Mouse (Mus musculus) hindbrain, embryonic 12.5 days (tissue): ENCODE measurements around the gene Cttnbp2nl. TPM values are rescaled to one million over a fixed set of nuclear protein-coding genes. Genes with fewer than 3 reads are reported as not detected.

Source experiments
- ATAC-seq: fragments of 200-750 bp; cut with Nextera tagmentation; 2 replicates; pipeline ENCODE4 v1.8.0; 2017; ENCODE audit warnings: moderate TSS enrichment; ENCODE audit not compliant: low FRiP score
- H3K27ac ChIP-seq: fragments of 300-500 bp; sonication (generic); 2 replicates; pipeline ENCODE4 v1.5.1; 2016; ENCODE audit warnings: mild to moderate bottlenecking
- H3K27me3 ChIP-seq: fragments of 300-500 bp; sonication (generic); 2 replicates; pipeline ENCODE4 v1.6.1; 2016; ENCODE audit warnings: mild to moderate bottlenecking
- H3K36me3 ChIP-seq: fragments of 300-500 bp; sonication (generic); 2 replicates; pipeline ENCODE4 v1.6.1; 2016; ENCODE audit warnings: mild to moderate bottlenecking
- H3K4me1 ChIP-seq: fragments of 300-500 bp; sonication (generic); 2 replicates; pipeline ENCODE4 v1.6.1; 2016
- H3K4me2 ChIP-seq: fragments of 300-500 bp; sonication (generic); replicated peaks from 2 replicates; pipeline ENCODE4 v1.6.1; 2016; ENCODE audit warnings: mild to moderate bottlenecking
- H3K4me3 ChIP-seq: fragments of 300-500 bp; sonication (generic); 2 replicates; pipeline ENCODE4 v1.5.1; 2016; ENCODE audit warnings: mild to moderate bottlenecking
- H3K9ac ChIP-seq: fragments of 300-500 bp; sonication (generic); 2 replicates; pipeline ENCODE4 v1.6.1; 2016; ENCODE audit warnings: mild to moderate bottlenecking, moderate library complexity
- H3K9me3 ChIP-seq: fragments of 300-500 bp; sonication (generic); replicated peaks from 2 replicates; pipeline ENCODE4 v1.6.1; 2016; ENCODE audit warnings: mild to moderate bottlenecking
- WGBS: fragments of 180-500 bp; shearing (Covaris S2); methylation state at CpG from one replicate; pipeline ENCODE4 v1.1.7; 2016; 5-methylcytosine and 5-hydroxymethylcytosine counted together
- polyA plus RNA-seq: library from polyadenylated mRNA; unstranded; fragments of >200 nt; fragmentation: Nextera tagmentation; extraction: Ambion mirVana; gene quantifications from 2 replicates; pipeline ENCODE4 v1.2.1, GENCODE M21; 2016

The Cttnbp2nl gene
- polyA plus RNA-seq, 1 experiment from 2014 or later = 60.3 TPM

DNA sequence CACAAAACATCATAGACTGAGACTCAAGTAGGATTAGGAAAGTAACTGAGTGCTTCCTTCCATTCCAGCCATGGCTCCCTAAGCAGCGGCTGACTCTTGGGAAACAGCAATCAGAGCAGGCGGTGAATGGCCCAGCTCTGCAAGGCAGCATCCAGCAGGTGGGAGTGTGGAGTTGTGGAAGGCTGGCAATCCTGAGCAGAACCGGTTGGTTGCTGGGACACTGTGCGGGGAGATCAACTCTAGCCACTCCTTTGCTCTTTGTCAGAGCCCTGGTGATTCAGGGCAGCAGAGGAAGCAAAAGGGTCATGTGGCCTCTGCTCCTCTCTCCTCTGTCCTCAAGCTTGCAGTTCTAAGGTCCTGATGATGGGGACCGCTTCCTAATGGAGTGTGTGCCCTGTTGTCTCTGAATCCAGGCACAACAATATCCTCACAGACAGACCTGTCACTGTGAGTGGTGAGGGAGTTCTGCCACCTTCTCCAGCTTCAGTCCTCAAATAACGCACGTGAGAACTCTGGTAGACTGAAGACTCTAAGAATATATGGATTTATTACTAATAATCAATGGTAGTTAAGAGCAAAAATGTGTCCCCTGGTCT, 25.4 kb upstream of the Cttnbp2nl start:
- no peaks in the 10 kb centered on the region for H3K36me3 ChIP-seq
- WGBS = 22% methylated on average over 7 of the region's 7 CpGs
- no peaks in the 10 kb centered on the region for H3K4me1 ChIP-seq
- no peak overlapping the region for H3K27ac ChIP-seq
- H3K27me3 ChIP-seq = peaks cover 5% of the 10 kb centered on the region; the same call in 1 of the 2 replicates
- H3K4me2 ChIP-seq = no peak overlapping the region
- no peak overlapping the region for H3K9ac ChIP-seq
- no peak overlapping the region for H3K4me3 ChIP-seq
- peak; percentile 91 for ATAC-seq
- no peaks in the 10 kb centered on the region for H3K9me3 ChIP-seq

DNA sequence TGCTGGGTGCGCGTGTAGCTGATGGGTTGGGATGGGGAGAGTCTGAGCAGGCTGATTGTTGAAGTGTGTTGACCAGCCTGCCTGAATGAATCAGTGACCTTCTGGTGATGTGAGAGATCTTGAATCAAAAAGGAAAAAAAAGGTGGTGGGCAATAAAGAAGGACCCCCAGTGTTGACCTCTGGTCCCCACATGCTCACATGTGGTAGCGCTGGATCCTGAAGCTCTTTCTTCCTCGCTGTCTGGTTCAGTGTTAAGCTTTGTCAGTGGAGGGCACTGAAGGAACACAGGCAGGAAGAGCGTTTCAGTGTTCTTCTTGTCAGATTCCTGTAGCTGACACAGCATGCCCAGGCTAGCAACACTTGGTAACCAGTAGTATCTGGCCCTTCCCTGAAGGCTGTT, 22.9 kb upstream of the Cttnbp2nl start:
- Histone ChIP-seq H3K36me3 (no peaks in the 10 kb centered on the region), H3K4me2 (no peak overlapping the region), H3K4me1 (no peaks in the 10 kb centered on the region), H3K9me3 (no peaks in the 10 kb centered on the region), H3K27me3 (peaks cover 5% of the 10 kb centered on the region; the same call in 1 of the 2 replicates), H3K27ac (no peak overlapping the region), H3K9ac (no peak overlapping the region), H3K4me3 (no peak overlapping the region)
- WGBS = 91% methylated on average over 5 of the region's 5 CpGs
- no peak for ATAC-seq

DNA sequence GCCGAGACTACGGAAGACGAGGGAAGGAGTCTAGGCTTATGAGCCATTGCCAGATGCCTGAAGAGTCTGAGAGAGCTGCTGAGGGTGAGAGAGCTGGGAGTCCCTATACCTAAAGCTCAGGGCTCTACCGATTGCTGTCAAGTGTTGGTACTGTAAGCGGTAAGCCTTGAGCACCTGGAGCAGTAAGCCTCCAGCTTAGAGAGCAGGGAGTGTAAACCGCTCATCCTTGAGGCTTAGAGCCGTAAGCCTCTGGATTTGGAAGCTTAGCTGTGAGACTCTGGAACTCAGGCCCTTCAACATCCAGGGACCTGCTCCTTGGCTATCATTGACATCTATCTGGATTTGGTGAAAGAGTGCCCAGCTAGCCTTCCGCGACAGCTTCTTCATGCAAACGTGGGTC, 19.6 kb upstream of the Cttnbp2nl start:
- H3K4me1 ChIP-seq = no peaks in the 10 kb centered on the region
- H3K4me3 ChIP-seq = no peak overlapping the region
- H3K27ac ChIP-seq = no peak overlapping the region
- H3K27me3 ChIP-seq = 0 out of 2 replicates have a peak, but pooled peaks cover 1% of the 10 kb centered on the region
- 88% methylated on average over 10 of the region's 10 CpGs for WGBS
- H3K36me3 ChIP-seq = no peaks in the 10 kb centered on the region
- no peaks in the 10 kb centered on the region for H3K9me3 ChIP-seq
- no peak overlapping the region for H3K4me2 ChIP-seq
- H3K9ac ChIP-seq = no peak overlapping the region
- ATAC-seq = no peak

GRCm38 (mm10) chr3:105071251-105071650, 18.3 kb upstream of the Cttnbp2nl start:
- Histone ChIP-seq H3K4me3 (no peak overlapping the region), H3K36me3 (no peaks in the 10 kb centered on the region), H3K9ac (no peak overlapping the region), H3K27ac (no peak overlapping the region), H3K4me1 (no peaks in the 10 kb centered on the region), H3K9me3 (no peaks in the 10 kb centered on the region), H3K4me2 (no peak overlapping the region), H3K27me3 (no peaks in the 10 kb centered on the region)
- ATAC-seq = no peak
- WGBS = 90% methylated on average over 5 of the region's 5 CpGs

DNA sequence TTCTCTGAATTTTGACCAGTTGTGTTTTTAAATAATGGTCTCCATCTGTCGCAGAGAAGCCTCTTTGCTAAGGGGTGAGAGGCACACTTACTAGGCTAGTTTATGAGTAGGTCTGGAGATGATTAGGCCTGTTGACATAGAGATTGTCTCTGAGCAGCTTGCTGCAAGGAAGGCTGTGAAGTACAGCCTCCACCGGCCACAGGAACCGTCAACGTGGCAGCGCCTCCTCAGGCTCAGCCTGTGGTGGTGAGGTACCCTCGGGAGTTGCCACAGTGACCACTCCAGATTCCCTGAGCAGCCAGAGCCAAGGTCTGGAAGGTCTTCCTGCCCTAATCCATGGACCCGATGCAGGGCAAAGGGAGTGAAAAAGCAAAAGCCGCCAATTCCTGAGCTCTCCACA, 17.6 kb upstream of the Cttnbp2nl start:
- no peaks in the 10 kb centered on the region for H3K27me3 ChIP-seq
- H3K36me3 ChIP-seq = no peaks in the 10 kb centered on the region
- WGBS = 67% methylated on average over 8 of the region's 8 CpGs
- no peak overlapping the region for H3K4me3 ChIP-seq
- H3K9ac ChIP-seq = no peak overlapping the region
- ATAC-seq = no peak
- H3K4me1 ChIP-seq = no peaks in the 10 kb centered on the region
- H3K4me2 ChIP-seq = no peak overlapping the region
- no peaks in the 10 kb centered on the region for H3K9me3 ChIP-seq
- no peak overlapping the region for H3K27ac ChIP-seq

- no peak for ATAC-seq
- 87% methylated on average over 10 of the region's 10 CpGs for WGBS
Observed at GRCm38 (mm10) chr3:105066544-105066943, 13.6 kb upstream of the Cttnbp2nl start, which contains the start of gene 4930564D02Rik. TSS of gene 4930564D02Rik (plus strand) at chr3:105066844.

DNA sequence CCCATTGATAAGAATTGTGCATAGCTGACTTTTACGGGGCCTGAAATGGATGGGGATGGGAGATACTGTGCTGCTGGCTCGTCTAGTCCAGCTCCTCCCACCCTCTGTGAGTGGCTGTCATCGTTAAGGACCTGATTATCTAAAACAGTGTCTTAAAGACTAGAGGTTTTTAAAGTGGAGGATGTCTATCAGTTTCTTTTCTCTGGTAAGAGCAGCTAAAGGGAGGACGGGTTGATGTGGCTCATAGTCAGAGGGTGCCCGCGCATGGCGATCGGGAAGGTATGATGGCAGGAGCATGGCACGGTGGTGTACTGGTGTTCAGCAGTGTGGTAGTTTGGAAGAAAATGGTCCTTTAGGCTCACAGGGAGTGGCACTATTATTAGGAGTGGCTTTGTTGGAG, 9.7 kb upstream of the Cttnbp2nl start:
- Histone ChIP-seq H3K4me1 (peaks cover 4% of the 10 kb centered on the region; the same call in 1 of the 2 replicates), H3K27me3 (peaks cover 6% of the 10 kb centered on the region; the same call in 1 of the 2 replicates), H3K9me3 (no peaks in the 10 kb centered on the region), H3K27ac (no peak overlapping the region), H3K36me3 (no peaks in the 10 kb centered on the region), H3K4me2 (no peak overlapping the region), H3K9ac (no peak overlapping the region), H3K4me3 (no peak overlapping the region)
- no peak for ATAC-seq
- WGBS = 90% methylated on average over 9 of the region's 9 CpGs

More at GRCm38 (mm10) chr3:105066544-105066943, 13.6 kb upstream of the Cttnbp2nl start, which contains the start of gene 4930564D02Rik:
- Histone ChIP-seq H3K9me3 (no peaks in the 10 kb centered on the region), H3K36me3 (no peaks in the 10 kb centered on the region), H3K4me1 (no peaks in the 10 kb centered on the region), H3K27ac (no peak within 1 kb of the TSS), H3K4me2 (no peak within 1 kb of the TSS), H3K27me3 (no peaks in the 10 kb centered on the region), H3K4me3 (no peak within 1 kb of the TSS), H3K9ac (no peak within 1 kb of the TSS)

GRCm38 (mm10) chr3:105061991-105062390, 9.0 kb upstream of the Cttnbp2nl start:
- WGBS = 93% methylated on average over 1 of the region's 1 CpGs
- H3K36me3 ChIP-seq = no peaks in the 10 kb centered on the region
- ATAC-seq = no peak
- H3K27ac ChIP-seq = no peak overlapping the region
- H3K4me3 ChIP-seq = no peak overlapping the region
- H3K4me1 ChIP-seq = peaks cover 4% of the 10 kb centered on the region; the same call in 1 of the 2 replicates
- H3K9ac ChIP-seq = no peak overlapping the region
- no peak overlapping the region for H3K4me2 ChIP-seq
- H3K9me3 ChIP-seq = no peaks in the 10 kb centered on the region
- H3K27me3 ChIP-seq = peaks cover 6% of the 10 kb centered on the region; the same call in 1 of the 2 replicates

- H3K27me3 ChIP-seq = peaks cover 6% of the 10 kb centered on the region; the same call in 1 of the 2 replicates
- no peak overlapping the region for H3K4me3 ChIP-seq
- H3K4me1 ChIP-seq = peaks cover 4% of the 10 kb centered on the region; the same call in 1 of the 2 replicates
- H3K36me3 ChIP-seq = no peaks in the 10 kb centered on the region
- no peak for ATAC-seq
- no peaks in the 10 kb centered on the region for H3K9me3 ChIP-seq
- WGBS = 77% methylated on average over 3 of the region's 3 CpGs
- H3K27ac ChIP-seq = no peak overlapping the region
- no peak overlapping the region for H3K9ac ChIP-seq
- H3K4me2 ChIP-seq = no peak overlapping the region
Observed at GRCm38 (mm10) chr3:105061496-105061895, 8.6 kb upstream of the Cttnbp2nl start.

GRCm38 (mm10) chr3:105060992-105061391, 8.0 kb upstream of the Cttnbp2nl start:
- 68% methylated on average over 6 of the region's 6 CpGs for WGBS
- ATAC-seq = no peak
- H3K9ac ChIP-seq = no peak overlapping the region

GRCm38 (mm10) chr3:105059911-105060310, 7.0 kb upstream of the Cttnbp2nl start:
- no peak overlapping the region for H3K4me2 ChIP-seq
- no peak overlapping the region for H3K4me3 ChIP-seq
- 87% methylated on average over 7 of the region's 7 CpGs for WGBS
- peaks cover 9% of the 10 kb centered on the region; the same call in 1 of the 2 replicates for H3K27me3 ChIP-seq
- H3K27ac ChIP-seq = no peak overlapping the region
- H3K9ac ChIP-seq = no peak overlapping the region
- peaks cover 4% of the 10 kb centered on the region; the same call in 1 of the 2 replicates for H3K4me1 ChIP-seq
- ATAC-seq = no peak
- H3K36me3 ChIP-seq = no peaks in the 10 kb centered on the region
- H3K9me3 ChIP-seq = no peaks in the 10 kb centered on the region

More at GRCm38 (mm10) chr3:105060992-105061391, 8.0 kb upstream of the Cttnbp2nl start:
- Histone ChIP-seq H3K27me3 (peaks cover 6% of the 10 kb centered on the region; the same call in 1 of the 2 replicates), H3K27ac (no peak overlapping the region), H3K4me2 (no peak overlapping the region), H3K9me3 (no peaks in the 10 kb centered on the region), H3K4me3 (no peak overlapping the region), H3K36me3 (no peaks in the 10 kb centered on the region), H3K4me1 (peaks cover 4% of the 10 kb centered on the region; the same call in 1 of the 2 replicates)

- Histone ChIP-seq H3K9me3 (no peaks in the 10 kb centered on the region), H3K27ac (no peak overlapping the region), H3K4me3 (peak overlapping the region; percentile 13; the same call in 1 of the 2 replicates), H3K27me3 (peaks cover 13% of the 10 kb centered on the region; the same call in 1 of the 2 replicates), H3K4me1 (peaks cover 4% of the 10 kb centered on the region; the same call in 1 of the 2 replicates), H3K9ac (no peak overlapping the region; the same call in 1 of the 2 replicates), H3K36me3 (no peaks in the 10 kb centered on the region), H3K4me2 (peak overlapping the region; percentile 56)
- ATAC-seq = peak; percentile 55; the same call in 1 of the 2 replicates
- 19% methylated on average over 25 of the region's 25 CpGs for WGBS
Observed at GRCm38 (mm10) chr3:105058627-105059513, 5.9 kb upstream of the Cttnbp2nl start.
